Mouse (Mus musculus): ENCODE measurements around the gene Cd63. TPM values are rescaled to one million over a fixed set of nuclear protein-coding genes. Genes with fewer than 3 reads are reported as not detected.

The Cd63 gene
- polyA plus RNA-seq, 1 experiment from 2014 or later: 402 TPM

- Histone ChIP-seq H3K4me3 (ENCODE audit: low read length) (peak overlapping the region; percentile 85), H3K27me3 (ENCODE audit: control insufficient read depth, insufficient read depth, low read length) (peaks cover 3% of the 10 kb centered on the region; the same call in 1 of the 2 replicates), H3K9me3 (replicated peaks; ENCODE audit: control insufficient read depth, low read length) (no peaks in the 10 kb centered on the region), H3K27ac (ENCODE audit: low read length) (no peak overlapping the region), H3K36me3 (ENCODE audit: control insufficient read depth, insufficient read depth) (no peaks in the 10 kb centered on the region; the same call in 1 of the 2 replicates), H3K9ac (ENCODE audit: low read length) (no peak overlapping the region), H3K4me2 (ENCODE audit: low read depth, low read length) (peak overlapping the region; percentile 78), H3K4me1 (ENCODE audit: control insufficient read depth, insufficient read depth, low read length) (peaks cover 24% of the 10 kb centered on the region)
- WGBS: 10% methylated on average over 1 of the region's 2 CpGs
- no peak for ATAC-seq (replicated peaks; ENCODE audit: extremely low read depth, insufficient read depth, low FRiP score)
Observed at GRCm38 (mm10) chr10:128889846-128890245, 10.9 kb upstream of the Cd63 start.

- Histone ChIP-seq H3K27me3 (ENCODE audit: control insufficient read depth, insufficient read depth, low read length) (peaks cover 3% of the 10 kb centered on the region), H3K9me3 (replicated peaks; ENCODE audit: control insufficient read depth, low read length) (no peaks in the 10 kb centered on the region), H3K4me1 (ENCODE audit: control insufficient read depth, insufficient read depth, low read length) (peaks cover 28% of the 10 kb centered on the region), H3K4me3 (ENCODE audit: low read length) (peak overlapping the region; percentile 85), H3K4me2 (ENCODE audit: low read depth, low read length) (peak overlapping the region; percentile 78), H3K9ac (ENCODE audit: low read length) (peak overlapping the region; percentile 83), H3K27ac (ENCODE audit: low read length) (peak overlapping the region; percentile 78), H3K36me3 (ENCODE audit: control insufficient read depth, insufficient read depth) (no peaks in the 10 kb centered on the region)
- WGBS: 2% methylated on average over 40 of the region's 40 CpGs
- peak; percentile 4; the same call in 1 of the 2 replicates for ATAC-seq (replicated peaks; ENCODE audit: extremely low read depth, insufficient read depth, low FRiP score)
Observed at GRCm38 (mm10) chr10:128890383-128891295, 10.2 kb upstream of the Cd63 start.

- WGBS: under 1% methylated on average over 72 of the region's 89 CpGs
- peak within 1 kb of the TSS; percentile 85 for H3K4me3 ChIP-seq (ENCODE audit: low read length)
- H3K4me1 ChIP-seq (ENCODE audit: control insufficient read depth, insufficient read depth, low read length): peaks cover 34% of the 10 kb centered on the region
- H3K27me3 ChIP-seq (ENCODE audit: control insufficient read depth, insufficient read depth, low read length): peaks cover 6% of the 10 kb centered on the region
- no peaks in the 10 kb centered on the region for H3K9me3 ChIP-seq (replicated peaks; ENCODE audit: control insufficient read depth, low read length)
- peak within 1 kb of the TSS; percentile 78 for H3K4me2 ChIP-seq (ENCODE audit: low read depth, low read length)
- peak within 1 kb of the TSS; percentile 83 for H3K9ac ChIP-seq (ENCODE audit: low read length)
- H3K27ac ChIP-seq (ENCODE audit: low read length): peak within 1 kb of the TSS; percentile 78
- ATAC-seq (replicated peaks; ENCODE audit: extremely low read depth, insufficient read depth, low FRiP score): peak; percentile 52
- H3K36me3 ChIP-seq (ENCODE audit: control insufficient read depth, insufficient read depth): no peaks in the 10 kb centered on the region
Observed at GRCm38 (mm10) chr10:128891296-128892094, 9.3 kb upstream of the Cd63 start, which contains the start of gene Gdf11. TSS of gene Gdf11 (minus strand) at chr10:128891718.

DNA sequence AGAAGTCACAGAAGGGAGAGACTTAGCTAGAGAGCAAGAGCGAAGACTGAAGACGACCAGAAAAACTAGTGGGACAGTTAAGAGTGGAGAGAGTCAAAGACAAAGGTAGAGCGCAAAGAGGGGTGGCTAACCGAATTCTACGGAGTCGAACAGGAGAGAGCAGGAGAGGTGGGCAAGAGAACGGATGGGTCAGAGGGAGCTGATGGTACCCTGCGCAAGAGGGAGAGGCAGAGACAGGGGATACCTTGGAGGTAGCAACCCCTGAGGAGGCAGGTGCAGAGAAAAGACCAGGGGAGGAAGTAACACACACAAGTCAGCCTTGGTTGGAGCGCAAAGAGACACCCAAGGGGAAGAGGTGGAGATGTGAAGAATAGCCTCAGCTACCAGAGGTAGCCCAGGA, 8.5 kb upstream of the Cd63 start:
- H3K4me1 ChIP-seq (ENCODE audit: control insufficient read depth, insufficient read depth, low read length): peaks cover 34% of the 10 kb centered on the region
- H3K36me3 ChIP-seq (ENCODE audit: control insufficient read depth, insufficient read depth): no peaks in the 10 kb centered on the region
- peak overlapping the region; percentile 85 for H3K4me3 ChIP-seq (ENCODE audit: low read length)
- H3K9ac ChIP-seq (ENCODE audit: low read length): peak overlapping the region; percentile 83
- no peaks in the 10 kb centered on the region for H3K9me3 ChIP-seq (replicated peaks; ENCODE audit: control insufficient read depth, low read length)
- no peak overlapping the region for H3K27ac ChIP-seq (ENCODE audit: low read length)
- ATAC-seq (replicated peaks; ENCODE audit: extremely low read depth, insufficient read depth, low FRiP score): no peak
- 3% methylated on average over 9 of the region's 9 CpGs for whole genome bisulfite sequencing
- peak overlapping the region; percentile 78 for H3K4me2 ChIP-seq (ENCODE audit: low read depth, low read length)
- peaks cover 14% of the 10 kb centered on the region for H3K27me3 ChIP-seq (ENCODE audit: control insufficient read depth, insufficient read depth, low read length)

- Histone ChIP-seq H3K4me1 (ENCODE audit: control insufficient read depth, insufficient read depth, low read length) (peaks cover 18% of the 10 kb centered on the region), H3K9me3 (replicated peaks; ENCODE audit: control insufficient read depth, low read length) (no peaks in the 10 kb centered on the region), H3K36me3 (ENCODE audit: control insufficient read depth, insufficient read depth) (no peaks in the 10 kb centered on the region), H3K9ac (ENCODE audit: low read length) (peak overlapping the region; percentile 66), H3K4me2 (ENCODE audit: low read depth, low read length) (peak overlapping the region; percentile 63), H3K27ac (ENCODE audit: low read length) (no peak overlapping the region), H3K4me3 (ENCODE audit: low read length) (peak overlapping the region; percentile 33), H3K27me3 (ENCODE audit: control insufficient read depth, insufficient read depth, low read length) (peaks cover 14% of the 10 kb centered on the region)
- WGBS: under 1% methylated on average over 9 of the region's 9 CpGs
- ATAC-seq (replicated peaks; ENCODE audit: extremely low read depth, insufficient read depth, low FRiP score): peak; percentile 53
Observed at GRCm38 (mm10) chr10:128895437-128895836, 5.4 kb upstream of the Cd63 start.

GRCm38 (mm10) chr10:128895952-128896693, 4.7 kb upstream of the Cd63 start:
- Histone ChIP-seq H3K4me2 (ENCODE audit: low read depth, low read length) (peak overlapping the region; percentile 63), H3K27me3 (ENCODE audit: control insufficient read depth, insufficient read depth, low read length) (peaks cover 14% of the 10 kb centered on the region), H3K4me1 (ENCODE audit: control insufficient read depth, insufficient read depth, low read length) (peaks cover 15% of the 10 kb centered on the region), H3K9me3 (replicated peaks; ENCODE audit: control insufficient read depth, low read length) (no peaks in the 10 kb centered on the region), H3K9ac (ENCODE audit: low read length) (peak overlapping the region; percentile 66), H3K4me3 (ENCODE audit: low read length) (peak overlapping the region; percentile 33), H3K27ac (ENCODE audit: low read length) (no peak overlapping the region), H3K36me3 (ENCODE audit: control insufficient read depth, insufficient read depth) (no peaks in the 10 kb centered on the region)
- ATAC-seq (replicated peaks; ENCODE audit: extremely low read depth, insufficient read depth, low FRiP score): no peak
- WGBS: 7% methylated on average over 17 of the region's 17 CpGs

- WGBS: 30% methylated on average over 1 of the region's 1 CpGs
- peaks cover 14% of the 10 kb centered on the region for H3K27me3 ChIP-seq (ENCODE audit: control insufficient read depth, insufficient read depth, low read length)
- no peak for ATAC-seq (replicated peaks; ENCODE audit: extremely low read depth, insufficient read depth, low FRiP score)
Observed at GRCm38 (mm10) chr10:128896807-128897206, 4.0 kb upstream of the Cd63 start.

DNA sequence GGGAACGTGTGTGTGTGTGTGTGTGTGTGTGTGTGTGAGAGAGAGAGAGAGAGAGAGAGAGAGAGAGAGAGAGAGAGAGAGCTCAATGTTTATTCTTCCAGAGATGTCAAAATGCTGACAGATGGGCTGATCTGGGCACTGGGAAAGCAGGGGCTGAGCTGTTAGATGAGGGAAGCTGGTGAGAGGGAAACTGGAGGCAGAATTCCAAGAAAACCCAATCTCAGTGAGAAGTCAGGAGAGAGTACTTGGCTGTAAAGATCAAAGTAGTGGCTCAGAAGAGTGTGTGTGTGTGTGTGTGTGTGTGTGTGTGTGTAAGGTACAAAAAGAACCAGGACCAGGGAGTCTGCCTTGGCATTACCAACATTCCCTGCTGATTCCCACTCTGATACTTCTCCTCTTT, 3.3 kb upstream of the Cd63 start:
- H3K36me3 ChIP-seq (ENCODE audit: control insufficient read depth, insufficient read depth): no peaks in the 10 kb centered on the region
- ATAC-seq (replicated peaks; ENCODE audit: extremely low read depth, insufficient read depth, low FRiP score): no peak
- H3K4me3 ChIP-seq (ENCODE audit: low read length): no peak overlapping the region
- peaks cover 14% of the 10 kb centered on the region for H3K27me3 ChIP-seq (ENCODE audit: control insufficient read depth, insufficient read depth, low read length)
- H3K9ac ChIP-seq (ENCODE audit: low read length): no peak overlapping the region
- H3K9me3 ChIP-seq (replicated peaks; ENCODE audit: control insufficient read depth, low read length): no peaks in the 10 kb centered on the region
- H3K4me1 ChIP-seq (ENCODE audit: control insufficient read depth, insufficient read depth, low read length): peaks cover 10% of the 10 kb centered on the region
- no peak overlapping the region for H3K27ac ChIP-seq (ENCODE audit: low read length)
- 21% methylated on average over 1 of the region's 1 CpGs for WGBS
- no peak overlapping the region for H3K4me2 ChIP-seq (ENCODE audit: low read depth, low read length)

More at GRCm38 (mm10) chr10:128896807-128897206, 4.0 kb upstream of the Cd63 start:
- H3K27ac ChIP-seq (ENCODE audit: low read length): no peak overlapping the region
- H3K4me1 ChIP-seq (ENCODE audit: control insufficient read depth, insufficient read depth, low read length): peaks cover 15% of the 10 kb centered on the region
- no peaks in the 10 kb centered on the region for H3K9me3 ChIP-seq (replicated peaks; ENCODE audit: control insufficient read depth, low read length)
- H3K9ac ChIP-seq (ENCODE audit: low read length): no peak overlapping the region
- H3K4me2 ChIP-seq (ENCODE audit: low read depth, low read length): no peak overlapping the region
- H3K36me3 ChIP-seq (ENCODE audit: control insufficient read depth, insufficient read depth): no peaks in the 10 kb centered on the region
- no peak overlapping the region for H3K4me3 ChIP-seq (ENCODE audit: low read length)
